Mouse (Mus musculus) brain, embryonic 14.5 days (tissue): ENCODE measurements at regions not wholly inside any gene's neighbourhood (a gene's known extent, or its start where the extent isn't known, plus 50 kb on each side); places are given as distances from the start of the nearest gene placed in this dataset.

Experiments used
- DNase-seq: peaks from one replicate; pipeline ENCODE4 v3.0.0-alpha.2; 2011; ENCODE audit warnings: low read depth
- CTCF ChIP-seq: fragments of 200-500 bp; IDR thresholded peaks from 2 replicates; pipeline ENCODE4 v1.5.1; 2012; ENCODE audit warnings: inconsistent platforms, mild to moderate bottlenecking, moderate library complexity, borderline replicate concordance; ENCODE audit not compliant: insufficient read depth, insufficient read length; ENCODE audit errors: extremely low read depth
- POLR2A ChIP-seq: fragments of 200-500 bp; IDR thresholded peaks from 2 replicates; pipeline ENCODE4 v1.6.1; 2012; ENCODE audit warnings: mild to moderate bottlenecking, inconsistent platforms, borderline replicate concordance; ENCODE audit not compliant: poor library complexity, insufficient read depth, insufficient read length, severe bottlenecking; ENCODE audit errors: extremely low read depth

GRCm38 (mm10) chr17:54563291-54563964 is 264.6 kb upstream of the Slc5a7 start:
- peak; percentile 35 for DNase-seq
- TF ChIP-seq POLR2A (no peak), CTCF (no peak)
